Mouse (Mus musculus) midbrain, embryonic 12.5 days (tissue): ENCODE data around the gene Rmdn2. TPM values are rescaled to one million over a fixed set of nuclear protein-coding genes. Genes with fewer than 3 reads are reported as not detected.

ENCODE experiments used
- ATAC-seq: fragments of 200-750 bp; cut with Nextera tagmentation; 2 replicates; pipeline ENCODE4 v1.8.0; 2017; ENCODE audit warnings: low read depth, moderate TSS enrichment, moderate library complexity; ENCODE audit not compliant: low FRiP score
- H3K27ac ChIP-seq: fragments of 300-500 bp; sonication (generic); replicated peaks from 2 replicates; pipeline ENCODE4 v1.5.1; 2016; ENCODE audit warnings: mild to moderate bottlenecking
- H3K27me3 ChIP-seq: fragments of 300-500 bp; sonication (generic); 2 replicates; pipeline ENCODE4 v1.6.1; 2016; ENCODE audit warnings: mild to moderate bottlenecking
- H3K36me3 ChIP-seq: fragments of 300-500 bp; sonication (generic); 2 replicates; pipeline ENCODE4 v1.6.1; 2016
- H3K4me1 ChIP-seq: fragments of 300-500 bp; sonication (generic); 2 replicates; pipeline ENCODE4 v1.6.1; 2016
- H3K4me2 ChIP-seq: fragments of 300-500 bp; sonication (generic); replicated peaks from 2 replicates; pipeline ENCODE4 v1.6.1; 2016; ENCODE audit warnings: mild to moderate bottlenecking, moderate library complexity
- H3K4me3 ChIP-seq: fragments of 300-500 bp; sonication (generic); 2 replicates; pipeline ENCODE4 v1.5.1; 2016; ENCODE audit warnings: mild to moderate bottlenecking
- H3K9ac ChIP-seq: fragments of 300-500 bp; sonication (generic); replicated peaks from 2 replicates; pipeline ENCODE4 v1.6.1; 2016; ENCODE audit warnings: mild to moderate bottlenecking, moderate library complexity
- H3K9me3 ChIP-seq: fragments of 300-500 bp; sonication (generic); 2 replicates; pipeline ENCODE4 v1.6.1; 2016; ENCODE audit warnings: mild to moderate bottlenecking
- WGBS: fragments of 180-500 bp; shearing (Covaris S2); methylation state at CpG from one replicate; pipeline ENCODE4 v1.1.7; 2016; 5-methylcytosine and 5-hydroxymethylcytosine counted together
- polyA plus RNA-seq: library from polyadenylated mRNA; unstranded; fragments of >200 nt; fragmentation: Nextera tagmentation; extraction: Ambion mirVana; gene quantifications from 2 replicates; pipeline ENCODE4 v1.2.1, GENCODE M21; 2016

Gene Rmdn2
- polyA plus RNA-seq = 5.8 and 6.3 TPM in 2 replicates

DNA sequence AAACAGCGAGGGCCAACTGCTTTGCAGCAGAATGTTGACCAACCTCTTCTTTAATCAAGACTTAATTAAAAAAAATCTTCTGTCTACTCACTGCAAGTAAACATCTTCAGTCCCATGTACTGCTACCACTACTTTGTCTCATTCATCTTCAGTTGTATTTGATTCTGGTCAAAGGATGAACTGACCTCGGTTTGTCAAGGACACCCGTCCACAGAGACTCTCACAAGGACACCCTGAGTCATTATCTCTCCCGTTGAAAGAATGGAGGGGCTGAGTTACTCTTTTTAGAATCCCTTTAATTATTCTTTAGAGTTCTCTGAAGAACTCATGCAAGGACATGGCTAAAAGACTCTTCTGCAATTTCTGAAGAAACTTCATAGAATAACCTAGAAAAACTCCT, at the start of gene Rmdn2:
Gene Rmdn2 (plus strand): TSS at position 319 of the 400 bp plus-strand sequence.
- 87% methylated on average over 4 of the region's 4 CpGs for whole genome bisulfite sequencing
- no peak within 1 kb of the TSS for H3K27ac ChIP-seq
- ATAC-seq = no peak
- no peaks in the 10 kb centered on the region for H3K36me3 ChIP-seq
- H3K27me3 ChIP-seq = no peaks in the 10 kb centered on the region
- no peak within 1 kb of the TSS for H3K9ac ChIP-seq
- H3K4me1 ChIP-seq = 0 out of 2 replicates have a peak, but pooled peaks cover 6% of the 10 kb centered on the region
- H3K4me3 ChIP-seq = no peak within 1 kb of the TSS
- no peak within 1 kb of the TSS for H3K4me2 ChIP-seq
- no peaks in the 10 kb centered on the region for H3K9me3 ChIP-seq

GRCm38 (mm10) chr17:79563067-79563620, 48.5 kb upstream of the Rmdn2 start:
- 55% methylated on average over 7 of the region's 7 CpGs for WGBS
- Histone ChIP-seq H3K27me3 (no peaks in the 10 kb centered on the region), H3K36me3 (no peaks in the 10 kb centered on the region), H3K27ac (no peak overlapping the region), H3K9ac (no peak overlapping the region), H3K4me3 (no peak overlapping the region), H3K9me3 (peaks cover 12% of the 10 kb centered on the region), H3K4me1 (no peaks in the 10 kb centered on the region; the same call in 1 of the 2 replicates), H3K4me2 (no peak overlapping the region)
- no peak for ATAC-seq

DNA sequence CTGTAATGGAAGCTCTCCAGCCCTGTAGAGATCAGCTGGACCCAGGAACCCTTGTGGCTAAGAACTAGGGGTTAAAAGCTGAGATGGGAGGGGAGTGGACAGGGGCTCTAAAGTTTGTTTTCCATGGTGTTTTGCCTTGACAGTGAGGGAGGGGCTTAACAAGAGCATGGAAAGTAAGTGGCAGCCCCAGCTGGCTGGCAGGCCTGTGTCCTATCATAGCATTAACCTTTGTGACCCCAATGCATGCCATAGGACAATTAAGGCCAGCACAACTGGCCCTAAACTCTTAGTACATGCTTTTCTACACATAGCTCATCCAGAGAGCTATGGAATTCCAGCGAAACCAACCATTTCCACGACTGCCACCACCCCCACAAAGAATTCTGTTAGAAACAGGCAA, 47.9 kb upstream of the Rmdn2 start:
- no peaks in the 10 kb centered on the region for H3K36me3 ChIP-seq
- no peaks in the 10 kb centered on the region; the same call in 1 of the 2 replicates for H3K4me1 ChIP-seq
- peaks cover 12% of the 10 kb centered on the region for H3K9me3 ChIP-seq
- no peak overlapping the region for H3K4me3 ChIP-seq
- no peak overlapping the region for H3K4me2 ChIP-seq
- no peak overlapping the region for H3K9ac ChIP-seq
- 56% methylated on average over 2 of the region's 2 CpGs for WGBS
- H3K27me3 ChIP-seq = no peaks in the 10 kb centered on the region
- no peak overlapping the region for H3K27ac ChIP-seq
- ATAC-seq = no peak

DNA sequence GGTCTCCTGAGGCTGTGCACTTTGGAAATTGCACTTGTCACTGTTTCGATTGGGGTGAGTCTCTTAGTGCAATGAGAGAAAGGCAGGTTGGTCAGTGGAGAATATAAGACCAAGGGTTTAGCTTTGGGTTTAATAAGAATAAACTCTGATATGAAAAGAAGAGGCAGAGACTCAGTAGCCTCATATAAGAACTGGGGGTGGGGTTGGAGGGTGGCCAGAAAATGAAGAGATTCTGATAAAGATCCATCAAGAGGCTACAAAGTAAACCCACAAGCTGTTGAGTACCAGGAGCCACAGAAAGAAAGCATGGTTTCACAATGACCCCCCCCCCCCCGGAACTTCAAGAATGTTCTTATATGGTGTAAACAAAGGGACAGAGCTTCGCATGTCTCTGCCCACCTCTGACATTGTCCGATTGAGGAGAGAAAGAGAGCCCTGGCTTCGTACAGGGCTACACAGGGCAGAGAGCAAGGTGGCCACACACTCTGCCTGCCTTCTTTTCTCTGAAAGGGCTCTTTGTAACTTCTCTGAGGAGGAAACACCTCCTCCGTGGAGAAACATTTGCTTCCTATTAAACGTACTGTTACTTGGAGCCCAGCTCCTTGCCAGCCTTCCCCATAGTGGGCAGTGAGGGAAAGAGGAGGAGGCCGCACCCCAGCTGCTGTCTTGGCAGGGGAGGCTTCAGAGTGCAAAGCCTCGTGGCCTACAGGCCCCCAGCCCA, 46.3 kb upstream of the Rmdn2 start:
- H3K36me3 ChIP-seq = no peaks in the 10 kb centered on the region
- no peak for ATAC-seq
- no peaks in the 10 kb centered on the region for H3K27me3 ChIP-seq
- H3K4me1 ChIP-seq = no peaks in the 10 kb centered on the region; the same call in 1 of the 2 replicates
- H3K4me3 ChIP-seq = no peak overlapping the region
- 45% methylated on average over 9 of the region's 9 CpGs for WGBS
- H3K9ac ChIP-seq = no peak overlapping the region
- peaks cover 3% of the 10 kb centered on the region; the same call in 1 of the 2 replicates for H3K9me3 ChIP-seq
- no peak overlapping the region for H3K4me2 ChIP-seq
- no peak overlapping the region for H3K27ac ChIP-seq

DNA sequence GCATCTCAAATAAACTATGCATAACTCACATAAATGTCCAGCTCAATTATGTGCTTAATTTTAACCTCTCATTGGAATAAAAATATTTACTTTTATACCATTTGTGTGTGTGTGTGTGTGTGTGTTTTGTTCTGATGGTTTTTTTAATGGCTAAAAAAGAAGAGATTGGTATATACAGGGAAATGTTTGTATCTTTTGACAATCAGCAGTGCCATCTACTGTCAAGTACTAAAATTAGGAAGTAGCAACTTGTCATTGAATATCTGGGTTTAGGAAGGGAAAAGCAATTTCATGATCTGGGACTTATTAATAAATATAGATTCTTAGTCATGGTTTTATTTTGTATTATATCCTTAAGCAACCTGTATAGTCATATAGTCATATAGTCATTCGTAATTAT, 43.3 kb upstream of the Rmdn2 start:
- Histone ChIP-seq H3K4me1 (no peaks in the 10 kb centered on the region; the same call in 1 of the 2 replicates), H3K9me3 (no peaks in the 10 kb centered on the region), H3K27me3 (no peaks in the 10 kb centered on the region), H3K4me3 (no peak overlapping the region), H3K9ac (no peak overlapping the region), H3K36me3 (no peaks in the 10 kb centered on the region), H3K4me2 (no peak overlapping the region), H3K27ac (no peak overlapping the region)
- WGBS = 90% methylated on average over 1 of the region's 1 CpGs
- no peak for ATAC-seq

GRCm38 (mm10) chr17:79578328-79578727, 33.3 kb upstream of the Rmdn2 start:
- WGBS = 85% methylated on average over 7 of the region's 7 CpGs
- no peaks in the 10 kb centered on the region for H3K27me3 ChIP-seq
- H3K36me3 ChIP-seq = no peaks in the 10 kb centered on the region
- H3K27ac ChIP-seq = no peak overlapping the region
- H3K4me3 ChIP-seq = no peak overlapping the region
- H3K9me3 ChIP-seq = no peaks in the 10 kb centered on the region
- no peak for ATAC-seq
- no peaks in the 10 kb centered on the region for H3K4me1 ChIP-seq
- H3K9ac ChIP-seq = no peak overlapping the region
- H3K4me2 ChIP-seq = no peak overlapping the region

- 67% methylated on average over 6 of the region's 6 CpGs for WGBS
- peak; percentile 82 for ATAC-seq
- H3K27me3 ChIP-seq = no peaks in the 10 kb centered on the region
- H3K9me3 ChIP-seq = no peaks in the 10 kb centered on the region
- no peak overlapping the region for H3K27ac ChIP-seq
- no peaks in the 10 kb centered on the region for H3K4me1 ChIP-seq
- H3K9ac ChIP-seq = no peak overlapping the region
- no peaks in the 10 kb centered on the region for H3K36me3 ChIP-seq
- H3K4me2 ChIP-seq = no peak overlapping the region
- no peak overlapping the region for H3K4me3 ChIP-seq
Observed at GRCm38 (mm10) chr17:79580264-79580920, 31.3 kb upstream of the Rmdn2 start.

GRCm38 (mm10) chr17:79583466-79583865, 28.2 kb upstream of the Rmdn2 start:
- Histone ChIP-seq H3K36me3 (no peaks in the 10 kb centered on the region), H3K9ac (no peak overlapping the region), H3K4me1 (no peaks in the 10 kb centered on the region), H3K9me3 (no peaks in the 10 kb centered on the region), H3K4me2 (no peak overlapping the region), H3K27ac (no peak overlapping the region), H3K27me3 (no peaks in the 10 kb centered on the region), H3K4me3 (no peak overlapping the region)
- no peak for ATAC-seq
- 74% methylated on average over 4 of the region's 4 CpGs for WGBS

- WGBS = 84% methylated on average over 6 of the region's 6 CpGs
- Histone ChIP-seq H3K9ac (no peak overlapping the region), H3K4me1 (no peaks in the 10 kb centered on the region), H3K27me3 (no peaks in the 10 kb centered on the region), H3K4me2 (no peak overlapping the region), H3K9me3 (no peaks in the 10 kb centered on the region), H3K27ac (no peak overlapping the region), H3K4me3 (no peak overlapping the region), H3K36me3 (no peaks in the 10 kb centered on the region)
- no peak for ATAC-seq
Observed at GRCm38 (mm10) chr17:79584246-79584800, 27.3 kb upstream of the Rmdn2 start.

DNA sequence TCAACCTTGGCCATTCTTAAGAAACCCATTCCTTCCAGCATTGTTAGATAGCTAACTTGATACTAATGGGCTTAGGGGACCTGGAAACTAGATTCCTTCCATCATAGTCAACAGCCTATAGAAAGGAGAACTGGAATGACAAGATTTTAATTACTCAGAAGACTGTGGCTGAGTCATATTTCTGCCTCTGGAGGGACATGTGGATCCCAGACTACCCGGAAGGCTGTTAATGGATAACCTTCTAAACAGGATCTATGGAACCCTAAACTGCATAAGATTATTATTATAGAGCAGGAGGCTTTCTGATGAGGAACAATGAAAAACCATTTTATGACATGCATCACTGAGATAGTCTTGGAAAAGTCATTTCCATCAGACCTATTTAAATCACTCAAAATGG, 21.8 kb upstream of the Rmdn2 start:
- H3K4me3 ChIP-seq = no peak overlapping the region
- no peak overlapping the region for H3K4me2 ChIP-seq
- 95% methylated on average over 1 of the region's 1 CpGs for WGBS
- H3K27ac ChIP-seq = no peak overlapping the region
- no peaks in the 10 kb centered on the region for H3K36me3 ChIP-seq
- H3K9ac ChIP-seq = no peak overlapping the region
- H3K4me1 ChIP-seq = no peaks in the 10 kb centered on the region
- no peak for ATAC-seq
- H3K27me3 ChIP-seq = no peaks in the 10 kb centered on the region
- H3K9me3 ChIP-seq = no peaks in the 10 kb centered on the region

DNA sequence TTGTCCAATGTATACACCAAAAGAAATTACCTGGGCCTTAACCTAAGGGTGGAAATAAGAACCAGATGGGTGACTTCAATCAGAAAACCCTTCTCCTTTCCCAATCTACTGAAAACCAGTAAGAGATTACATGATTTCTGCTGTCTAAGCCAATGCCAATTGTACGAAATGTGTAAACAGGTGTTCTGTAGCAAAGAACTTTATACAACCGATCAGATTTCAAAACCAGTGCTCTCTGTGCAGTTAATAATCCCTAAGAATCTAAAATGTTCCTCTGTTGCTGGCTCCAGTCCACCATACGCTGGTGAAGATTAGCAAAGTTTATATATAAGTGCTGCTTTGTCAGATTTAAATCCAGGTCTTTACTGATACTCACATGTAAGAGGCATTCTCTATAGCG, 15.7 kb upstream of the Rmdn2 start:
- Histone ChIP-seq H3K9ac (no peak overlapping the region), H3K36me3 (no peaks in the 10 kb centered on the region), H3K4me2 (no peak overlapping the region), H3K4me3 (no peak overlapping the region), H3K4me1 (no peaks in the 10 kb centered on the region), H3K27ac (no peak overlapping the region), H3K27me3 (no peaks in the 10 kb centered on the region), H3K9me3 (no peaks in the 10 kb centered on the region)
- no peak for ATAC-seq
- 81% methylated on average over 4 of the region's 4 CpGs for WGBS

DNA sequence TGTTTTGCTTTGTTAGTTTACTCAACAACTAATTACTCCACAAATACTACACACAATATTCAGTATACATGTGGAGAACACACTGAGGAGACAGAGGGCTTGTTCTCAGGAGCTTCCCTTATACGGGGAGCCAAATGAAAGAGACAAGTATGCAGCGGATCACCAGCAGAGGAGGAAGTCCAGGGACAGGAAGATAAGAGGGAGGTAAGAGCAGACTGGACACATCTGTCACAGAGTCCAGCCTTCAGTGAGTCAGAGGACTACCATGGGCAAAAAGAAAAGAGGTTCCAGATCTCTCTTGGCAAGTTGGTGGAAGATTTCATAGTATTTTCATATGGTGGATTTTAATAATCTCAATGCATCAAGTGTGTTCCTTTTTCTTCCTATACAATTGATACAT, 13.5 kb upstream of the Rmdn2 start:
- Histone ChIP-seq H3K36me3 (no peaks in the 10 kb centered on the region), H3K27me3 (no peaks in the 10 kb centered on the region), H3K4me2 (no peak overlapping the region), H3K4me3 (no peak overlapping the region), H3K27ac (no peak overlapping the region), H3K9ac (no peak overlapping the region), H3K9me3 (no peaks in the 10 kb centered on the region), H3K4me1 (no peaks in the 10 kb centered on the region)
- ATAC-seq = no peak
- 69% methylated on average over 2 of the region's 2 CpGs for WGBS
